Mouse (Mus musculus) midbrain, embryonic 13.5 days (tissue): Measurements from ENCODE around the gene Psme2. TPM values are rescaled to one million over a fixed set of nuclear protein-coding genes. Genes with fewer than 3 reads are reported as not detected.

Experiments
- ATAC-seq: fragments of 200-750 bp; cut with Nextera tagmentation; 2 replicates; pipeline ENCODE4 v1.8.0; 2017; ENCODE audit warnings: mild to moderate bottlenecking, moderate TSS enrichment, moderate library complexity
- H3K27ac ChIP-seq: fragments of 300-500 bp; sonication (generic); 2 replicates; pipeline ENCODE4 v1.5.1; 2015; ENCODE audit warnings: inconsistent platforms, mild to moderate bottlenecking, moderate library complexity
- H3K27me3 ChIP-seq: fragments of 300-500 bp; sonication (generic); 2 replicates; pipeline ENCODE4 v1.6.1; 2015; ENCODE audit warnings: mild to moderate bottlenecking, inconsistent platforms
- H3K36me3 ChIP-seq: fragments of 300-500 bp; sonication (generic); 2 replicates; pipeline ENCODE4 v1.6.1; 2015; ENCODE audit warnings: mild to moderate bottlenecking, inconsistent platforms
- H3K4me1 ChIP-seq: fragments of 300-500 bp; sonication (generic); replicated peaks from 2 replicates; pipeline ENCODE4 v1.6.1; 2015; ENCODE audit warnings: inconsistent platforms
- H3K4me2 ChIP-seq: fragments of 300-500 bp; sonication (generic); replicated peaks from 2 replicates; pipeline ENCODE4 v1.6.1; 2015; ENCODE audit warnings: moderate library complexity, mild to moderate bottlenecking, inconsistent platforms
- H3K4me3 ChIP-seq: fragments of 300-500 bp; sonication (generic); replicated peaks from 2 replicates; pipeline ENCODE4 v1.5.1; 2015; ENCODE audit warnings: mild to moderate bottlenecking, inconsistent platforms
- H3K9ac ChIP-seq: fragments of 300-500 bp; sonication (generic); replicated peaks from 2 replicates; pipeline ENCODE4 v1.6.1; 2015; ENCODE audit warnings: mild to moderate bottlenecking, inconsistent platforms
- H3K9me3 ChIP-seq: fragments of 300-500 bp; sonication (generic); 2 replicates; pipeline ENCODE4 v1.6.1; 2016; ENCODE audit warnings: mild to moderate bottlenecking, inconsistent platforms
- WGBS: fragments of 180-500 bp; shearing (Covaris S2); methylation state at CpG from one replicate; pipeline ENCODE4 v1.1.7; 2015; 5-methylcytosine and 5-hydroxymethylcytosine counted together
- polyA plus RNA-seq: library from polyadenylated mRNA; unstranded; fragments of >200 nt; fragmentation: Nextera tagmentation; extraction: Ambion mirVana; gene quantifications from 2 replicates; pipeline ENCODE4 v1.2.1, GENCODE M21; 2015

Psme2 gene
- polyA plus RNA-seq, 1 experiment from 2014 or later = 217 TPM

DNA sequence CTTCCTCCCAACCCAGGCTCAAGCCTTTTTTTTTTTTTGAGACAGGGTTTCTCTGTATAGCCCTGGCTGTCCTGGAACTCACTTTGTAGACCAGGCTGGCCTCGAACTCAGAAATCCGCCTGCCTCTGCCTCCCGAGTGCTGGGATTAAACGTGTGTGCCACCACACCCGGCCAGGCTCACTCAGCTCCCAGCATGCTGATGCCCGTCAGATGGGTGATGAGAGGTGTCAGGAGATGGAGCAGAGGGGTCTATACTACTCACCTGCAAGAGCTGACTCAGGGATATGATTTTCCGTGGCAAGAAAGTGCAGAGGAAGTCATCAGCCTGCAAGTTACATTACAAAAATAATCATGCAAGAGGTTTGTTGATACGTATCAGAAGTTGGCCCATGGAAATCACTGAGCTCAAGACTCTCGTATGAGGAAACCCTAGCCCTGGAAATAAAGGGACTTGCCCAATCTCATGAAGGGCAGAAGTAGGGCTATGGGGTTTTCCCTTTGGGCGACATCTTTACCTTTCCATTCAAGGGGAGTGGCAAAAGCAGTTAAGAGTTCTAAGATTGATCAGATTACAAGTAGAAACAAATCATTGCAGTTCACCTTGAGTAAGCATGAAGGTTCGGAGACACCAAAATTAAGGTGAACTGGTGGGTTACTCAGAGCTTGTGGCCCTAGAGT, 1.0 kb downstream of the Psme2 start:
- peak overlapping the region; percentile 95 for H3K4me3 ChIP-seq
- peaks cover 40% of the 10 kb centered on the region for H3K4me1 ChIP-seq
- peak overlapping the region; percentile 95 for H3K9ac ChIP-seq
- H3K4me2 ChIP-seq = peak overlapping the region; percentile 99
- no peaks in the 10 kb centered on the region for H3K27me3 ChIP-seq
- ATAC-seq = no peak
- H3K36me3 ChIP-seq = peaks cover 25% of the 10 kb centered on the region
- no peak overlapping the region for H3K27ac ChIP-seq
- 89% methylated on average over 11 of the region's 11 CpGs for WGBS
- no peaks in the 10 kb centered on the region for H3K9me3 ChIP-seq

GRCm38 (mm10) chr14:55589271-55589670, 1.6 kb downstream of the Psme2 start:
- no peak for ATAC-seq
- Histone ChIP-seq H3K27me3 (no peaks in the 10 kb centered on the region), H3K4me2 (no peak overlapping the region), H3K4me1 (peaks cover 47% of the 10 kb centered on the region), H3K27ac (no peak overlapping the region), H3K4me3 (no peak overlapping the region), H3K9ac (no peak overlapping the region), H3K9me3 (no peaks in the 10 kb centered on the region), H3K36me3 (peaks cover 18% of the 10 kb centered on the region)
- 93% methylated on average over 5 of the region's 5 CpGs for WGBS

DNA sequence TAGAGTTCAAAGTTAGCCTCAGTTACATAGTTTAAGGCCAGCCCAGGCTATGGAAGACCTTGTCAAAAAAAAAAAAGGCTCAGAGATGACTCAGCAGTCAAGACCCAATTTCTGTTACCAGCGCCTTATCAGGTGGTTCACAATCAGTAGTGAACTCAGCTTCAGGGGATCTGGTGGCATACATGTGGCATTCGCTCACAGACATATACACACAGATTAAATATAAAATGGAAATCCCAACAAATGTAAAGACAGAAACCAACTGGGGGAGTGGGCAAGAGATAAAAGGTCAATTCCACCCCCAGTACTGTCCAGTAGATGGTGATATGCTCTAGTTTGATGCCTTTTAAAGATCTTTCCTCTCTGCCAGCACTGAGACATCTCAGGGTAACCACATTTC, 4.8 kb downstream of the Psme2 start:
- H3K9me3 ChIP-seq = no peaks in the 10 kb centered on the region
- 90% methylated on average over 2 of the region's 2 CpGs for WGBS
- no peak overlapping the region for H3K4me2 ChIP-seq
- H3K9ac ChIP-seq = no peak overlapping the region
- peaks cover 26% of the 10 kb centered on the region for H3K4me1 ChIP-seq
- H3K4me3 ChIP-seq = no peak overlapping the region
- H3K27me3 ChIP-seq = no peaks in the 10 kb centered on the region
- ATAC-seq = no peak
- no peak overlapping the region for H3K27ac ChIP-seq
- peaks cover 19% of the 10 kb centered on the region for H3K36me3 ChIP-seq

DNA sequence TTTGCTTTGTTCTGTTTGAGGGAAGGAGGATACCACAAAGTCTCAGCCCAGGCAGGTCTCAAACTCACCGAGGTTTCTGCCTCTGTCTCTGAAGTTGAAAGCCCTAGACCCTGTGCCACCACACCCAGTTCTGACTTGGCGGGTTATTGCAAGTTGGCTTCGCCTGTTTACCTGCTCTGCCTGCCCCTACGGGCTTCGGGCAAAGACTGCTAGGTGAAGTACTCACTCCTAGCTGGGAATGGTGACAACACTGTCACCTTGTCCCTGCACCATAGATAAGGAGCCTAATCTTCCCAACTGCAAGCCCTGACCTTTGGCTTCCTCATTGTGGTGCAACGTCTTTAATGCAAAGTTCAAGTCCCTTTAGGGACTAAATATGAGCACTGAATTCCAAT, 5.3 kb downstream of the Psme2 start:
- Histone ChIP-seq H3K9ac (no peak overlapping the region), H3K27ac (no peak overlapping the region), H3K4me1 (peaks cover 25% of the 10 kb centered on the region), H3K36me3 (peaks cover 25% of the 10 kb centered on the region), H3K4me2 (no peak overlapping the region), H3K9me3 (no peaks in the 10 kb centered on the region), H3K4me3 (no peak overlapping the region), H3K27me3 (no peaks in the 10 kb centered on the region)
- 65% methylated on average over 6 of the region's 6 CpGs for WGBS
- ATAC-seq = no peak

DNA sequence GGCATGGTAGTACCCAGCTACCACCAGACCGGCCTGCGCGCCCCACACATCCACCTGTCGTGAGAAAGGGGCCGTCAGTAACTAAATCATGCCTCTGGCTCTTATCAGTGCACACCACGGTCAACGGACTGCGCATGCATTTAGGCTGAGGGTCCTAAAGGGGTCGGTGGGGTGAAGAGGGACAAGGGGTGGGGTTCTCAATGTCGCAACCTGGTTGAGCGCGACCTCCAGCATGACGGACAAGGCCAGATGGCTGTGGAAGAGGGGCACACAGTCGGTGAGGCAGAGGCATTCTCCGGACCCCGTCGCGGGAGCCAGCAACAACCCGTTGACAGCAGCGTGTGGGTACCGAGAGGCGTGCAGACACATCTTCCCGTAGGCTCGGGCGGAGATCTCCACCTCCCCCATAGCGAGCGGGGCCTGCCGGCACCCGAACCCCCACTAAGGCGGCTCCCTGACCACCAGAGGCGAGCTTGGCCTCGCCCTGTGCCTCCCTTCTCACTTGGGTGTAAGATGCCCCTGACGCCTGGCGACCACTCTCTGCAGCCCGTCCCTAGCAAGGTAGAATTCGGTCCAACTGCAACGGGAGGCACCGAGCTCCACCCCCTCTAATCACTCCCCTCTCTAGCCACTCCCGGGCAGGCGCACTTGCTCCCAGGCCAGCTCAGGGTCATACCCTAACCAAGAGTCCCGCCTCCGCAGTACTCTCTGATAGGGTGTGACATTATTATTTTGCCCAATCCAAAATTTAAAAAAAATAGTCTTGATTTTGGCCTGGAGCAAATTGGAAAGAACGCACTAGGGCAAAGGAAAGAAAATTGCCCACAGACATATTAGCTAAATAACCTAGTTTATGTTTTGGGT, 6.0 kb downstream of the Psme2 start, which contains the start of gene Emc9:
Emc9 (minus strand) TSS at position 601 of the 864 bp plus-strand sequence.
- Histone ChIP-seq H3K4me3 (peak within 1 kb of the TSS; percentile 47), H3K9ac (peak within 1 kb of the TSS; percentile 72), H3K36me3 (peaks cover 31% of the 10 kb centered on the region), H3K27ac (no peak within 1 kb of the TSS), H3K4me1 (peaks cover 20% of the 10 kb centered on the region), H3K27me3 (no peaks in the 10 kb centered on the region), H3K4me2 (peak within 1 kb of the TSS; percentile 65), H3K9me3 (no peaks in the 10 kb centered on the region)
- 3% methylated on average over 43 of the region's 43 CpGs for WGBS
- ATAC-seq = peak; percentile 72

DNA sequence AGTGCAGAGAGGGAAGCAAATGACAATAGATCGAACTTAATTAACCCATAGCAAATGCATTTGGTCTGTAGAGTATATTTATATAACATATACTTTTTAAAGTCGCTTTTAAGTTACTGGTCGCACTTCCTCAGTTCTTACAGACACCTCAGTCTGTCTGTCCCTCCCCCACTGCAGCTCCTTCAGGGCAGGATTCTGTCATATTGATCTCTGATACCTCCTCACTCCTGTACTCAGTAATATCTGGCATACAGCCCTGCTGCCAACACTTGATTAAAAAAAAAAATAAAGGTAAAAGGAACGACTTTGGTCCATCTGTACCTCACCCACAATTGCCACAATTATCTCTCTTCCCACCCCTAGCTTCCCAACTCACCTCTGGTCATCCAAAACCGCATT, 6.6 kb downstream of the Psme2 start:
- Histone ChIP-seq H3K4me1 (peaks cover 20% of the 10 kb centered on the region), H3K36me3 (peaks cover 34% of the 10 kb centered on the region), H3K9ac (peak overlapping the region; percentile 72; the same call in 1 of the 2 replicates), H3K9me3 (no peaks in the 10 kb centered on the region), H3K27me3 (no peaks in the 10 kb centered on the region), H3K4me2 (peak overlapping the region; percentile 65), H3K4me3 (peak overlapping the region; percentile 47), H3K27ac (no peak overlapping the region)
- 38% methylated on average over 5 of the region's 5 CpGs for WGBS
- no peak for ATAC-seq

GRCm38 (mm10) chr14:55581981-55582681, 8.8 kb downstream of the Psme2 start:
- no peak for ATAC-seq
- Histone ChIP-seq H3K4me2 (no peak overlapping the region), H3K4me3 (no peak overlapping the region), H3K27me3 (no peaks in the 10 kb centered on the region), H3K27ac (no peak overlapping the region), H3K4me1 (peaks cover 32% of the 10 kb centered on the region), H3K36me3 (peaks cover 24% of the 10 kb centered on the region), H3K9me3 (no peaks in the 10 kb centered on the region), H3K9ac (no peak overlapping the region)
- WGBS = 67% methylated on average over 9 of the region's 9 CpGs

DNA sequence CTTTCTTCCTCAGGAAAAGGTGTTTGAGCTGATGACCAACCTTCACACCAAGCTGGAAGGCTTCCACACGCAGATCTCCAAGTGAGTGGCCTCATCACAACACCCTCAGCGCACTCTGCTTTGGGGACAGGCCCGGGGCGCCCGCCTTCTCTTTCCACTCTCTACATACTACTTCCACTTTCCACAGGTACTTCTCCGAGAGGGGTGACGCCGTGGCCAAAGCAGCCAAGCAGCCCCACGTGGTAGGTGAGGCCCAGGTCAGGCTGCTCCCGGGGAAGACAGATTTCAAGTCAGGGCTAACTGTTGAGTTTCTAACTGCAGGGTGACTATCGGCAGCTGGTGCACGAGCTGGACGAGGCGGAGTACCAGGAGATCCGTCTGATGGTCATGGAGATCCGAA, 10.2 kb downstream of the Psme2 start:
- Histone ChIP-seq H3K9ac (no peak overlapping the region), H3K9me3 (no peaks in the 10 kb centered on the region), H3K4me1 (peaks cover 32% of the 10 kb centered on the region), H3K36me3 (peaks cover 21% of the 10 kb centered on the region), H3K4me3 (no peak overlapping the region), H3K27me3 (no peaks in the 10 kb centered on the region), H3K27ac (no peak overlapping the region), H3K4me2 (no peak overlapping the region)
- ATAC-seq = no peak
- WGBS = 95% methylated on average over 16 of the region's 16 CpGs

DNA sequence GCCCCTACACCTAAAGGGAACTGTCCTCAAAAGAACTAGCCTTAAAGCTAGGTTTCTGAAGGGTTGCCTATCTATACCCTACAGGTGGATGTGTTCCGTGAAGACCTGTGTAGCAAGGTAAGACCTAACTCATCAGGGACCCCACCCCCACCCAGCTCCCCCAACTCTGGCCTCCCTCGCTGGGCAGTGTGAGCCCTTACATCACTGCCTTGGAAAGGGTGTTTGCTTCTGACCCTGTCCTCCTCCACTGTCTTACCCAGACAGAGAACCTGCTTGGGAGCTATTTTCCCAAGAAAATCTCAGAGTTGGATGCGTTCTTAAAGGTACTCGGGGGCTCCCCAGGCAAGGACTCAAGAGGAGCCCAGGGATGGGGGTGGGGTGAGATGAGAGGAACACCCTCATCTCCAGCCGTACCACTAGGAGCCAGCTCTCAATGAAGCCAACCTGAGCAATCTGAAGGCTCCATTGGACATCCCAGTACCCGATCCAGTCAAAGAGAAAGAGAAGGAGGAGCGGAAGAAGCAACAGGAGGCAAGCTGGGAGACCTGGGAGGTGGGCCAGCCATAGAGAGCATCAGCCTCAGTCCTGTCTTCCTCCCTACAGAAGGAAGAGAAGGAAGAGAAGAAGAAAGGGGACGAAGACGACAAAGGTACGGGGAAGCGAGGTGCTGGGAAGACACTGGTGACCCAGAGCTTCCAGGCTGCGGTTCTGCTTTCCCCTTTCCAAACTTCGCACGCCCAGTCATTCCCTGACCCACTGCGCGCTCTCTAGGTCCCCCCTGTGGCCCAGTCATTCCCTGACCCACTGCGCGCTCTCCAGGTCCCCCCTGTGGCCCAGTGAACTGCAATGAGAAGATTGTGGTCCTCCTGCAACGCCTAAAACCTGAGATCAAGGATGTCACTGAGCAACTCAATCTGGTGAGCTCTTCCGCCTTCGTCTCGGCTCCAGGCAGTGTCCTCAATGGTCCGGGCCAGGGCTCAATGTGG, 11.1 kb downstream of the Psme2 start:
- Histone ChIP-seq H3K27me3 (no peaks in the 10 kb centered on the region), H3K9ac (no peak overlapping the region), H3K36me3 (peaks cover 21% of the 10 kb centered on the region), H3K4me3 (no peak overlapping the region), H3K27ac (no peak overlapping the region), H3K4me2 (0 out of 2 replicates have a peak overlapping the region, but pooled peaks have one; percentile 88), H3K4me1 (peaks cover 26% of the 10 kb centered on the region), H3K9me3 (no peaks in the 10 kb centered on the region)
- 83% methylated on average over 23 of the region's 23 CpGs for WGBS
- no peak for ATAC-seq

GRCm38 (mm10) chr14:55578668-55579269, 12.1 kb downstream of the Psme2 start:
- 34% methylated on average over 6 of the region's 6 CpGs for WGBS
- no peaks in the 10 kb centered on the region for H3K27me3 ChIP-seq

More at GRCm38 (mm10) chr14:55578668-55579269, 12.1 kb downstream of the Psme2 start:
- peaks cover 21% of the 10 kb centered on the region for H3K36me3 ChIP-seq
- peak overlapping the region; percentile 88 for H3K4me2 ChIP-seq
- H3K9me3 ChIP-seq = no peaks in the 10 kb centered on the region
- peak overlapping the region; percentile 53 for H3K4me3 ChIP-seq
- H3K9ac ChIP-seq = peak overlapping the region; percentile 81
- peak overlapping the region; percentile 86 for H3K27ac ChIP-seq
- H3K4me1 ChIP-seq = peaks cover 20% of the 10 kb centered on the region
- peak; percentile 55 for ATAC-seq
